Mouse (Mus musculus) heart, embryonic 15.5 days (tissue): ENCODE measurements around the gene Hnrnpul2. TPM values are rescaled to one million over a fixed set of nuclear protein-coding genes. Genes with fewer than 3 reads are reported as not detected.
"Not testable (repeated sequence)": the region's sequence is repeated elsewhere in the genome, so short reads cannot be mapped to it uniquely, and the experiment has no call there.

Experiments
- ATAC-seq: fragments of 200-750 bp; cut with Nextera tagmentation; replicated peaks from 2 replicates; pipeline ENCODE4 v1.8.0; 2017; ENCODE audit warnings: low read depth, moderate TSS enrichment; ENCODE audit not compliant: insufficient number of reproducible peaks, insufficient read depth, low FRiP score
- H3K27ac ChIP-seq: fragments of 300-500 bp; sonication (generic); 2 replicates; pipeline ENCODE4 v1.5.1; 2015; ENCODE audit warnings: mild to moderate bottlenecking, inconsistent platforms
- H3K27me3 ChIP-seq: fragments of 300-500 bp; sonication (generic); 2 replicates; pipeline ENCODE4 v1.6.1; 2015; ENCODE audit warnings: inconsistent platforms
- H3K36me3 ChIP-seq: fragments of 300-500 bp; sonication (generic); 2 replicates; pipeline ENCODE4 v1.6.1; 2015; ENCODE audit warnings: mild to moderate bottlenecking, inconsistent platforms
- H3K4me1 ChIP-seq: fragments of 300-500 bp; sonication (generic); replicated peaks from 2 replicates; pipeline ENCODE4 v1.6.1; 2015; ENCODE audit warnings: inconsistent platforms
- H3K4me2 ChIP-seq: fragments of 300-500 bp; sonication (generic); 2 replicates; pipeline ENCODE4 v1.6.1; 2015; ENCODE audit warnings: inconsistent platforms, mild to moderate bottlenecking, moderate library complexity
- H3K4me3 ChIP-seq: fragments of 300-500 bp; sonication (generic); 2 replicates; pipeline ENCODE4 v1.5.1; 2015; ENCODE audit warnings: mild to moderate bottlenecking, inconsistent platforms
- H3K9ac ChIP-seq: fragments of 300-500 bp; sonication (generic); 2 replicates; pipeline ENCODE4 v1.6.1; 2015; ENCODE audit warnings: mild to moderate bottlenecking, inconsistent platforms
- H3K9me3 ChIP-seq: fragments of 300-500 bp; sonication (generic); replicated peaks from 2 replicates; pipeline ENCODE4 v1.6.1; 2016; ENCODE audit warnings: inconsistent platforms
- whole genome bisulfite sequencing: fragments of 180-500 bp; shearing (Covaris S2); methylation state at CpG from one replicate; pipeline ENCODE4 v1.1.7; 2015; ENCODE audit warnings: mixed read lengths; 5-methylcytosine and 5-hydroxymethylcytosine counted together
- polyA plus RNA-seq: library from polyadenylated mRNA; unstranded; fragments of >200 nt; fragmentation: Nextera tagmentation; extraction: Ambion mirVana; gene quantifications from 2 replicates; pipeline ENCODE4 v1.2.1, GENCODE M21; 2015

The Hnrnpul2 gene
- polyA plus RNA-seq, 1 experiment from 2014 or later = 2.6 TPM

DNA sequence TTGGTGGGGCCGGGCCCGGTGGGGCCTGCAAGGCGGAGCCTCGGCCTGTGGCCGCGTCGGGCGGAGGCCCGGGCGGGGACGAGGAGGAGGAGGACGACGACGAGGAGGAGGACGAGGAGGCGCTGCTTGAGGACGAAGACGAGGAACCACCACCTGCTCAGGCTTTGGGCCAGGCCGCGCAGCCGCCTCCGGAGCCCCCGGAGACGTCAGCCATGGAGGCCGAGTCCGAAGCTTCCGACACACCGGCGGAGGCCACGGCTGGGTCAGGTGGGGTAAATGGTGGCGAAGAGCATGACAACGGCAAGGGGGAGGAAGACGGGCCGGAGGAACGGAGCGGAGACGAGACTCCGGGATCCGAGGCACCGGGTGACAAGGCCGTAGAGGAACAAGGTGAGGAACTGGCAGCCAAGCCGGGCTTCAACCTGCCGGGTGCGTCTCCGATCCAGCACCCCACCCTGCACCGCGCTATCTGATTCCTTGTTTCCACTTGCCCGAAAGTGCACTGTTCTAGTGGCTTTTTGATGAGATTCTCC lies 680 bp downstream of the Hnrnpul2 start:
- Histone ChIP-seq H3K36me3 (peaks cover 30% of the 10 kb centered on the region), H3K4me1 (peaks cover 37% of the 10 kb centered on the region), H3K9me3 (no peaks in the 10 kb centered on the region), H3K4me2 (peak overlapping the region; percentile 83), H3K27ac (peak overlapping the region; percentile 99), H3K9ac (peak overlapping the region; percentile 95), H3K27me3 (no peaks in the 10 kb centered on the region), H3K4me3 (peak overlapping the region; percentile 91)
- peak; percentile 8; the same call in 1 of the 2 replicates for ATAC-seq
- WGBS = under 1% methylated on average over 48 of the region's 48 CpGs

- Histone ChIP-seq H3K4me1 (peaks cover 37% of the 10 kb centered on the region), H3K9ac (peak overlapping the region; percentile 95), H3K36me3 (peaks cover 33% of the 10 kb centered on the region), H3K27ac (peak overlapping the region; percentile 99), H3K27me3 (no peaks in the 10 kb centered on the region), H3K9me3 (no peaks in the 10 kb centered on the region), H3K4me3 (peak overlapping the region; percentile 91), H3K4me2 (peak overlapping the region; percentile 83)
- no peak for ATAC-seq
- 0% methylated on average over 7 of the region's 7 CpGs for WGBS
Observed at GRCm38 (mm10) chr19:8821146-8821545, 1.3 kb downstream of the Hnrnpul2 start.

DNA sequence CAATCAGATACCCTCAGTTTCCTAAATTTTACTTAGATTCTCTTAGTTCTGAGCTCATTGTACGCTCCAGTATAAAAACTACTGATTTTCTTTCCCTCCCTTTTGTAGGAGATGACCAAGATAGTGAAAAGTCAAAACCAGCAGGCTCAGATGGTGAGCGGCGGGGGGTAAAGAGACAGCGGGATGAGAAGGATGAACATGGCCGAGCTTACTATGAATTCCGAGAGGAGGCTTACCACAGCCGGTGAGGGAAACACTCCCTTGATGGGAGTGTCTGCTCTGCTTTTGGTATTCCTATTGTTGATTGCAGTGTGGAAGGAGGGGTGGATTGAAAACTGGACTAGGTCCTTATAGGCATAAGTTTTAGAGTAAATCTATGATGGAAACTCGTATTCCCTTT lies 2.9 kb downstream of the Hnrnpul2 start:
- peaks cover 25% of the 10 kb centered on the region for H3K4me1 ChIP-seq
- peak overlapping the region; percentile 20 for H3K4me3 ChIP-seq
- H3K27ac ChIP-seq = no peak overlapping the region
- ATAC-seq = no peak
- 67% methylated on average over 8 of the region's 8 CpGs for WGBS
- no peaks in the 10 kb centered on the region for H3K9me3 ChIP-seq
- peaks cover 49% of the 10 kb centered on the region for H3K36me3 ChIP-seq
- H3K9ac ChIP-seq = peak overlapping the region; percentile 19; the same call in 1 of the 2 replicates
- H3K27me3 ChIP-seq = no peaks in the 10 kb centered on the region
- peak overlapping the region; percentile 83 for H3K4me2 ChIP-seq

DNA sequence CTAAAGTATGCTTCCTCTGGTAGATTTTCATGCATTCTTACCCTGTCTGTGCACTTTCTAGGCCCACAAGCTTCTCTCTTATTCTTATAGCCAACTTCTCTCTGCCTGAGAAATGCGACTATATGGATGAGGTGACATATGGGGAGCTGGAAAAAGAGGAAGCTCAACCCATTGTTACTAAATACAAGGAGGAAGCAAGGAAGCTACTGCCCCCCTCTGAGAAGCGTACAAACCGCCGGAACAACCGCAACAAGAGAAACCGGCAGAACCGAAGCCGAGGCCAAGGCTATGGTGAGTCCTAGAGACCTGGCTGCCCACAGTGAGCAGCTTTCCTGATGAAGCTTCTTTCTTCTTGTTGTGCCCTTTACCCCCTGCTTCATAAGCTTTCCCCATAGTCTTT lies 9.8 kb downstream of the Hnrnpul2 start, which contains the start of gene AC129217.1:
Gene AC129217.1 (plus strand): TSS at position 114 of the 400 bp plus-strand sequence.
- Histone ChIP-seq H3K9ac (no peak within 1 kb of the TSS), H3K9me3 (no peaks in the 10 kb centered on the region), H3K27me3 (no peaks in the 10 kb centered on the region), H3K36me3 (peaks cover 99% of the 10 kb centered on the region), H3K27ac (no peak within 1 kb of the TSS), H3K4me3 (no peak within 1 kb of the TSS), H3K4me1 (no peaks in the 10 kb centered on the region), H3K4me2 (no peak within 1 kb of the TSS)
- ATAC-seq = no peak
- 85% methylated on average over 8 of the region's 8 CpGs for WGBS

DNA sequence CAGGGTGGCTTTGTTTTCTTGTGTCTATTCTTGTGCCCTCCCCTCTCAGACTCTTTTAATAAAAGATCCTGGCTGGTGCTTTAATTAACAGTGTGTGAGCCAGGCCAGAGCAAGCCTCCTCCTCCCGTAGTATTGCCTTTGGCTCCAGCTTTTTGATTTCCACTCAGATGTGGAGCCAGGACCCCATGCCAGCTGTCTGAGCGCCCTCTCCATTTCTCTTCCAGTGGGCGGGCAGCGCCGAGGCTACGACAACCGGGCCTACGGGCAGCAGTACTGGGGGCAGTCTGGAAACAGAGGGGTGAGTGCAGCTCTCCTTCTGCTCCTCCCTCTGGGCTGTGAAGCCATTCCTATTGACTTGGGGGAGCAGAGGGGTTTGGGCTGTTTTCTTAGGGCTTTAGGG lies 10.9 kb downstream of the Hnrnpul2 start:
- Histone ChIP-seq H3K9me3 (no peaks in the 10 kb centered on the region), H3K9ac (no peak overlapping the region), H3K27me3 (no peaks in the 10 kb centered on the region), H3K4me1 (no peaks in the 10 kb centered on the region), H3K27ac (no peak overlapping the region), H3K36me3 (peaks cover 93% of the 10 kb centered on the region), H3K4me2 (no peak overlapping the region), H3K4me3 (no peak overlapping the region)
- no peak for ATAC-seq
- WGBS = 89% methylated on average over 8 of the region's 8 CpGs

DNA sequence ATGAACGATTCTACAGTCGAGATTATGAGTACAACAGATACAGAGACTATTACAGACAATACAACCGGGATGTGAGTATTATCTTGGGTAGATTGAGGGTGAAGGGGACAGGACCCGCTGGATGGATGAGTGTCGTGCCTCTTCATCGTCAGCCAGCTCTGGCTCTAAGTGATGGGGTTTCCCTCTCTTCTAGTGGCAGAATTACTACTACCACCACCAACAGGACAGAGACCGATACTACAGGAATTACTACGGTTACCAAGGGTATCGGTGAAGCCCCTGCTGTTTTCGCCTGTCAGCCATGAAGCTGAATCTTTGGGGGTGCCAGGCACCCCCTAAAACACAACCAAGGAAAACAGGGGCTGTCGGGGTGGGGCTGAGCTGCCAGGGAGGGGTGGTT lies 11.5 kb downstream of the Hnrnpul2 start:
- no peak overlapping the region for H3K4me3 ChIP-seq
- WGBS = 77% methylated on average over 11 of the region's 11 CpGs

GRCm38 (mm10) chr19:8832971-8833370 lies 13.2 kb downstream of the Hnrnpul2 start:
- Histone ChIP-seq H3K36me3 (peaks cover 70% of the 10 kb centered on the region), H3K4me2 (no peak overlapping the region), H3K9ac (no peak overlapping the region), H3K27ac (no peak overlapping the region), H3K9me3 (no peaks in the 10 kb centered on the region), H3K4me3 (no peak overlapping the region), H3K27me3 (no peaks in the 10 kb centered on the region), H3K4me1 (peaks cover 2% of the 10 kb centered on the region)
- ATAC-seq = no peak
- WGBS = 94% methylated on average over 4 of the region's 4 CpGs

More for the DNA sequence above, 11.5 kb downstream of the Hnrnpul2 start:
- H3K27ac ChIP-seq = no peak overlapping the region
- H3K9ac ChIP-seq = no peak overlapping the region
- ATAC-seq = no peak
- no peaks in the 10 kb centered on the region for H3K4me1 ChIP-seq
- H3K27me3 ChIP-seq = no peaks in the 10 kb centered on the region
- no peaks in the 10 kb centered on the region for H3K9me3 ChIP-seq
- H3K4me2 ChIP-seq = no peak overlapping the region
- peaks cover 87% of the 10 kb centered on the region for H3K36me3 ChIP-seq

- H3K27ac ChIP-seq, H3K4me2 ChIP-seq, H3K9me3 ChIP-seq, H3K27me3 ChIP-seq, ATAC-seq, H3K4me3 ChIP-seq, H3K9ac ChIP-seq: not testable (repeated sequence)
- peaks cover 36% of the 10 kb centered on the region for H3K36me3 ChIP-seq
- peaks cover 33% of the 10 kb centered on the region for H3K4me1 ChIP-seq
- WGBS = 94% methylated on average over 10 of the region's 10 CpGs
Observed at GRCm38 (mm10) chr19:8836327-8836726, 16.5 kb downstream of the Hnrnpul2 start.

DNA sequence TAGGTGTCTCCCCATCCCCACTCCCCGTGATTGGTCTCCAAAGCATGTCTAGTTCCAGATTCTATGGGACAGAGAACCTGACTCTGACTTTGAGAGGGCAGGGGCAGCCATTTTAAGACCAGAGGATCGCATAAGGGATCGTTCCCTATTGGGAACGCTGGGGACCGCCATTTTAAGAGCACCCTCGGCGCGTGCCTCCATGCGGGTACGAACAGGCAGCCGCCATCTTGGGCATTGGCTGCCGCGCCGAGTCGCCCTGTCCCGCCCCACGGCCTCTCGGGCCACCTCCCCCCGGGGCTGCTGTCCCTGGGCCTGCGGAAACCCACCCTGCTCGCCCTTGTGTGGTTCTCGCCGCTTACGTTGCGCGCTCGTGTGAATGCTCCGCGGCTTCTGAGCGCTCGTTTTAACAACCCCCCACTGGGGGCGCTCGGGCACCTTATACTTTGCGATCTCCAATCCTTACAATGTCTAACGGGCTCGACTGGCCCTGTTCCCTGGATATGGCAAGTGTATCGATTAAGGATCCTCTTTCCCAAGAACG lies 17.5 kb downstream of the Hnrnpul2 start, which contains the start of gene Bscl2:
Gene Bscl2 (plus strand): TSS at position 217 of the 541 bp plus-strand sequence.
- Histone ChIP-seq H3K9ac (peak within 1 kb of the TSS; percentile 76), H3K27ac (peak within 1 kb of the TSS; percentile 97), H3K36me3 (peaks cover 29% of the 10 kb centered on the region), H3K4me1 (peaks cover 33% of the 10 kb centered on the region), H3K9me3 (no peaks in the 10 kb centered on the region), H3K4me3 (peak within 1 kb of the TSS; percentile 65), H3K4me2 (peak within 1 kb of the TSS; percentile 95), H3K27me3 (no peaks in the 10 kb centered on the region)
- 1% methylated on average over 35 of the region's 38 CpGs for WGBS
- peak; percentile 65 for ATAC-seq

- Histone ChIP-seq H3K27ac (peak overlapping the region; percentile 97), H3K36me3 (peaks cover 28% of the 10 kb centered on the region), H3K4me2 (peak overlapping the region; percentile 95), H3K4me1 (peaks cover 33% of the 10 kb centered on the region), H3K4me3 (peak overlapping the region; percentile 65), H3K9me3 (no peaks in the 10 kb centered on the region), H3K9ac (peak overlapping the region; percentile 76), H3K27me3 (no peaks in the 10 kb centered on the region)
- 20% methylated on average over 15 of the region's 15 CpGs for WGBS
- ATAC-seq = no peak
Observed at GRCm38 (mm10) chr19:8838041-8838730, 18.4 kb downstream of the Hnrnpul2 start.

DNA sequence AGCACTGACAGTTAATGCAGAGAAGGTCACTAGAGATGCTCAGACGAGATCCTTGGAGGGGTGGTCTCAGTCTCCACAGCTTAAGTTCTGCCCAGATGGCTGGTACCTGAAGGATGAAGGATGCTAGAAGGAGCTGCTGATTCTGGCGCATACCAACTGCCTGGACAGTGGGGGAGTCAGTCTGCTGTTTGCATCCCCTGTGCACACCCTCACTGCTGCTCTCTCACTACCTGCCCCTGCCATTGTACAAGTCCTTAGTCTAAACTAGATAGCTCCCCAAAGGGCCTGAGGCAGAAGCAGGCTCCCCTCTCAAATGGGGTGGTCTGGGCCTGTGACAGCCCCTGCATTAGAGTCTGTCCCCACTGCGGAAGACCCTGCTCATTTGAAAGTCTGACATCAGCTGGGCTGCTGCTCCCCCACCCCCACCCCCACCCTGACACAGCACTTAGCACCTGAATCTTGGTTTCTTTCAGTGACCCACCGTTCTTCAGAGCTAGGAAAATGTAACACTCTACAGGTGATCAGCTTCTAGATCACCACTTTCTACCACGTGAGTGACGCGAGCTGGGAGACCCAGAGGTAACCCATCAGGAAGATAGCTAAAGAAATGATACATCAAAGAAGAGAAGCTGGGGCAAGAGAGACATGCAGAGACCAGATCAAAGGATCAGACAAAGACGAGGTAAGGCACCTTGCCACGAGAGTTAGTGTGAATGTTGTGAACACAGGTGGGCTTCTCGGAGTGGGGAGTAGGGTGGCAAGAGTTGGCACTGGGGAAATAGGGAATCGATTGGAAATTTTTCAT lies 19.5 kb downstream of the Hnrnpul2 start, which contains the start of gene Gng3:
Gene Gng3 (minus strand): TSS at position 92 of the 805 bp plus-strand sequence.
- 66% methylated on average over 11 of the region's 11 CpGs for WGBS
- H3K27ac ChIP-seq = peak within 1 kb of the TSS; percentile 97
- peak within 1 kb of the TSS; percentile 95 for H3K4me2 ChIP-seq
- H3K9me3 ChIP-seq = no peaks in the 10 kb centered on the region
- peak within 1 kb of the TSS; percentile 76 for H3K9ac ChIP-seq
- H3K36me3 ChIP-seq = peaks cover 17% of the 10 kb centered on the region; the same call in 1 of the 2 replicates
- H3K4me3 ChIP-seq = peak within 1 kb of the TSS; percentile 65
- peaks cover 33% of the 10 kb centered on the region for H3K4me1 ChIP-seq
- ATAC-seq = 0 out of 2 replicates have a peak, but pooled peaks have one; percentile 2
- no peaks in the 10 kb centered on the region for H3K27me3 ChIP-seq
